ENCODE assay signal across 7 mouse cellular contexts in the genomic region with DNA sequence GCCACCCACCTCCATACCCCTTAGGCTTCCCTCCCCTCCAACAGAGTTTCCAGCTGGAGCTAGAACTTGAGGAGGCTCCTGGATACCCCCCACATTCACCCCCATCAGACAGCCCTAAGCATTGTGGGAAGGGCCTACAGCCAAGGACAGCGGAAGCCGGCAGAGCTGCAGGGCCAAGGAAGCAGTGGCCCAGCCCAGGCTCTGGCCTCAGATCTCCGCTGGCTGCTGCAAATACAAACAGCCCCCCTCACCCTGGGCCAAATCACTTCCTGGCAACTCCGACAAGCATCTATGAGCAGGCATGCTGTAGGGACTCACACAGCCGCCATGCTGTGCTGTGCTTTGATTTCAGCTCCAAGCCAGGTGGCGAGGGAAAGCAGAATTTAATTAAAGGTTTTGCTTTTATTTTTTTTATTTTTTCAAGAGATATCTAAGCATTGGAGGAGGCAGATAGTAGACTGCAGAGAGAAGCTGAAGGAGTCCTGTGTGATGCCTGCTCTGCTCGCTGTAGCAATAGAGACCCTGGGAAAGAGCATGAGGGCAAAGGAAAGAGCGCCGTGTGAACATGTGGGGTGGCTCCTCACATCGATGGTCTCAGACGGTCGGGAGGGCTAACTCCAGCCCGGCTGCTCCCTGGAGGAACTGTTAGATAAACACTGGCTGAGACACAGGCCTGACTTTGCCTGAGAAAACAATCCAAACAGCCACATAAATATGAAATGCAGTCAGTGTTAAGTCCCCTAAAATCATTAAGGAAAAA.
DNase-seq lines count a peak whose midpoint lies in the region; ATAC-seq and TF ChIP-seq lines count a peak whose summit lies in the region.

No protein-coding gene starts in this region.

- peak; percentile 59 for TF ChIP-seq CTCF in forebrain, postnatal 0 days (IDR thresholded peaks at IDR 0.05; ENCODE audit: low read depth)

- H3K9ac ChIP-seq in forebrain, postnatal 0 days, result no peak overlapping the region
- no peak overlapping the region for H3K9ac ChIP-seq in midbrain, embryonic 11.5 days (ENCODE audit: low read length)

- ATAC-seq in forebrain, postnatal 0 days, result peak; percentile 96
- ATAC-seq in midbrain, embryonic 11.5 days (ENCODE audit: low FRiP score), result peak; percentile 59
- no peak for ATAC-seq in megakaryocyte-erythroid progenitor cell, adult 5-6 weeks (replicated peaks; ENCODE audit: low FRiP score, low TSS enrichment, poor library complexity, severe bottlenecking)

- intact Hi-C loops in heart, postnatal 36 days (cut with DNase I), result no loop called here

- peak; percentile 72 for DNase-seq in adrenal gland, adult 2 months
- DNase-seq in adrenal gland, postnatal 25 days, result peak; percentile 45
- peak; percentile 81 for DNase-seq in forebrain, postnatal 0 days
- DNase-seq in heart, postnatal 36 days, result peak; percentile 72 to 74
- peak; percentile 76 to 79 for DNase-seq in layer of hippocampus, postnatal 10 days (ENCODE audit: low spot score in 2 of 2)
- DNase-seq in midbrain, embryonic 11.5 days (ENCODE audit: low spot score, missing footprints), result no peak

- H3K4me2 ChIP-seq in forebrain, postnatal 0 days (ENCODE audit: low read depth), result no peak overlapping the region
- no peak overlapping the region for H3K4me2 ChIP-seq in midbrain, embryonic 11.5 days

- H3K4me1 ChIP-seq in forebrain, postnatal 0 days (ENCODE audit: insufficient read depth), result peaks cover 12% of the 10 kb centered on the region; the same call in 1 of the 2 replicates
- peaks cover 2% of the 10 kb centered on the region; the same call in 1 of the 2 replicates for H3K4me1 ChIP-seq in midbrain, embryonic 11.5 days (ENCODE audit: control insufficient read depth, insufficient read depth, low read length)

- H3K4me3 ChIP-seq in forebrain, postnatal 0 days (ENCODE audit: low read depth, low read length), result no peak overlapping the region
- H3K4me3 ChIP-seq in midbrain, embryonic 11.5 days (ENCODE audit: low read depth, low read length), result no peak overlapping the region

- peak overlapping the region; percentile 54 for H3K27ac ChIP-seq in forebrain, postnatal 0 days (ENCODE audit: low read depth, low read length)
- H3K27ac ChIP-seq in midbrain, embryonic 11.5 days (ENCODE audit: low read depth, low read length), result no peak overlapping the region

- 34% methylated on average over 13 of the region's 13 CpGs for WGBS in forebrain, postnatal 0 days
- 58% methylated on average over 13 of the region's 13 CpGs for WGBS in midbrain, embryonic 11.5 days

- no peaks in the 10 kb centered on the region for H3K27me3 ChIP-seq in forebrain, postnatal 0 days (ENCODE audit: insufficient read depth, low read length)
- H3K27me3 ChIP-seq in midbrain, embryonic 11.5 days (ENCODE audit: control insufficient read depth, insufficient read depth, low read length), result no peaks in the 10 kb centered on the region

- H3K36me3 ChIP-seq in forebrain, postnatal 0 days (ENCODE audit: insufficient read depth), result 0 out of 2 replicates have a peak, but pooled peaks cover 13% of the 10 kb centered on the region
- H3K36me3 ChIP-seq in midbrain, embryonic 11.5 days (ENCODE audit: control insufficient read depth, insufficient read depth, low read length), result no peaks in the 10 kb centered on the region

- H3K9me3 ChIP-seq in forebrain, postnatal 0 days (ENCODE audit: low read length), result no peaks in the 10 kb centered on the region
- H3K9me3 ChIP-seq in midbrain, embryonic 11.5 days (ENCODE audit: control insufficient read depth, low read length), result no peaks in the 10 kb centered on the region
